Mouse (Mus musculus): ENCODE data around the gene Tssk1. TPM values are rescaled to one million over a fixed set of nuclear protein-coding genes. Genes with fewer than 3 reads are reported as not detected.

The Tssk1 gene
- 0.05 TPM in 1 of 2 replicates, not detected in the other for total RNA-seq (2017)

DNA sequence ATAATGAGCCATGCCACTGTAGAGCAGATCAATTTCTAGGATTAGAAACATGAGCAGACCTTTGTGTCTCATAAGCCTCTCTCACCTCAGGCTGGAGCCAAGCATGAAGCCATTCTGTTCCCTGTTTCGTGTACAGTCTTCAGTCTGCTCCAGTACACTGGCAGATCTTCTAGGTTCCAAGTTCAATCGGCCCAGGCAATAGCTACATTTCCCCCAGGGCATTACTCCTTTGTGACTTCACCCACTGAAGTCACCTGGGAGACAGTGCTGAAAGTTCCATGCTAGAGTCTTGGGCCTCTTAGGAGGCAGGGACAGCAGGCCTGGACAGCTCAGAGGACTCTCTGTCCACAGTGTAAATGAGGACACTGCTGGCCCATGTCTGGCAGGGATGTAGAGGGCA lies at the start of gene Tssk1:
Tssk1 (plus strand) TSS at position 301 of the 400 bp plus-strand sequence.
- ATAC-seq (replicated peaks in 1 of 2; ENCODE audit: insufficient read depth in 1 of 2, low FRiP score in 2 of 2, low TSS enrichment in 1 of 2, low read depth in 1 of 2, poor library complexity in 2 of 2, severe bottlenecking in 2 of 2): no peak

DNA sequence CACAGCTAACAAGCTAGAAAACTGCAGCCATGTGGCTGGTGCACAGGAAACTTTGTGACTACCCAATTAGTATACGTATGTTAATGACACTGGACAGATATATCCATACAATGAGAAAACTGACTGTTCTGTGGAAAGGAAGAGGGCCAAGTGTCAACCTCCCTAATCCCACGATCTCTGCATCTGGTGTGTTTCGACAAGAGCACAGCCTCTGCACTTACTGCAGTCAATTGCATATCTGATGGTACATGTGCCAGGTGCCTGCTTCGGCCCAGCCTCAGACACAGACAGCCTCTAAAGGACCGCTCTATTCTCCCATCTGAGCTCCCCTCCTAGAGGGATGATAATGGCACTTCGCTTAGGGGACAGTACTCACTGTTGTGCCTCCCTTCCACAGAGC lies 45.6 kb upstream of the Tssk1 start:
- no peak for ATAC-seq (replicated peaks in 1 of 2; ENCODE audit: insufficient read depth in 1 of 2, low FRiP score in 2 of 2, low TSS enrichment in 1 of 2, low read depth in 1 of 2, poor library complexity in 2 of 2, severe bottlenecking in 2 of 2)

DNA sequence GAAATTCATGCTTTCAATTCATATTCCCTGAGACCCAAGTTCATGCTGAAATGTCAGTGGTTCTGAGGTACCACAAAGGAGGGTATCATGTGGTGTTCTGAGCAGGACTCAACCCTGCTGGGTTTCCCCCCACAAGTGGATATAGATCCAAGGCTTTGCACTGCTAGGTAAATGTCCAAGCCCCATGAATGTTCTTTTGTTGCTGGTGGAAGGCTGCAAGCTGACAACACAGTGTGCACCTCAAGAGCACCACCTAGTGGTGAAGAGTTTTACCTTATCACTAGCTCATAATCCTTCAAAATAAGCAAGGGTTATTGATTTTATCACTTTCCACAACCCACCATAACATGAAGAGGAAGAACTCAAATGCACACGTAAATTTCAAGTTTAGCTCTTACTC lies 45.1 kb upstream of the Tssk1 start:
- ATAC-seq (replicated peaks in 1 of 2; ENCODE audit: insufficient read depth in 1 of 2, low FRiP score in 2 of 2, low TSS enrichment in 1 of 2, low read depth in 1 of 2, poor library complexity in 2 of 2, severe bottlenecking in 2 of 2): peak in 1 of 2 experiments; percentile 68; a peak in 3 of 4 replicates

DNA sequence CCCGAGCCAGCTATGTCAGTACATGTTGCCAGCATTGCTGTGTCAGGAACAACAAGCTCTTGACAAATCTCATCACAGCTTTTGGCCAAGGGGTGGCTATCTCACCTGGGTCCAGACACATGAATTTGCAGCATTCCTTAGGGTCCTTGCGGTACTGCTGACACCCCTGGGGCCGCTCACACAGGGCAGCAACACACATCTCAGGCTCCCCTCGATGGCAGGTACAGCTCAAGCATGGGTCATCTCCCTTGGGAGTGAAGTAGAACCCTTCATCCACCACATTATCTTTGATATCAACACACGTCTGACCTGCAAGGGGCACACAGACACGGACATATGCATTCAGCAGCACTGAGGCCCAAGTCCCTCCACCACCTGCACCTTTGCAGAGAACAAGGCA lies 44.5 kb upstream of the Tssk1 start:
- no peak for ATAC-seq (replicated peaks in 1 of 2; ENCODE audit: insufficient read depth in 1 of 2, low FRiP score in 2 of 2, low TSS enrichment in 1 of 2, low read depth in 1 of 2, poor library complexity in 2 of 2, severe bottlenecking in 2 of 2)

DNA sequence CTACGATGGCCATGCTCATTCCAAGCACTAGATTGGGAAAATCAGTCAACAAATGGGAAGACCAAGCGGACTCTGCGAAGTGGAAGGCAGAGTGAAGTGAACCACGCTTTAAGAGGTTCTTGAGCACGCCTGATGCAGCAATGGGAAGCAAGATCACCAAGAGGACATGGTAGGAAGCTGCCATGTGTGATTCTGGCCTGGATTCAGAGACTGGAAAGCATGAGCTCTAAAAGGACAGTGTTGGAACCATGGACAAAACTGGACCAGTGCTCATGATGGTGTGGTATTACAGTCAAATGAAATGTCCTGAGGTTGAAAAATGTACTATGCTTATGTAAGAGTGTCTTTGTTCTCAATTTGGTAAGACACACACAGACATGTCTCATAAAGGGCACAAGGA lies 42.7 kb upstream of the Tssk1 start:
- ATAC-seq (replicated peaks in 1 of 2; ENCODE audit: insufficient read depth in 1 of 2, low FRiP score in 2 of 2, low TSS enrichment in 1 of 2, low read depth in 1 of 2, poor library complexity in 2 of 2, severe bottlenecking in 2 of 2): no peak

DNA sequence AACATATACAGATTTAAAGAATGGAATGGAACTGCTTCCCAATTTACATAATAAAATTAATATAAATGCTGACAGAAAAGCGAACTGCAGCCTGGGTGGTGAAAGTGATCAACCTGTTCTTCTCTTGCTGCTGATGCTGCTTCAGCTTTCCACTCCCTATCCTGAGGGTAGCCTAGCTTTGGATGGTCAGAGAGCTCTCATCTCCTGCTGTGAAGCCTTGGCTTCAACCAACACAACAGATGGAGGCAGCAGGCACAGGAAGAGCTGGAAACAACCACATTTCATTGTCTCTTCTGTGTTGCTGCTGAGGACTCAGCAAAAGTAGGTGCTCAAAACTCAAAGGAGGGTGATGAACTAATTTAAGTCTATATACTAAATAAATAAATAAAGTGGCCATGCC lies 42.2 kb upstream of the Tssk1 start:
- no peak for ATAC-seq (replicated peaks in 1 of 2; ENCODE audit: insufficient read depth in 1 of 2, low FRiP score in 2 of 2, low TSS enrichment in 1 of 2, low read depth in 1 of 2, poor library complexity in 2 of 2, severe bottlenecking in 2 of 2)

DNA sequence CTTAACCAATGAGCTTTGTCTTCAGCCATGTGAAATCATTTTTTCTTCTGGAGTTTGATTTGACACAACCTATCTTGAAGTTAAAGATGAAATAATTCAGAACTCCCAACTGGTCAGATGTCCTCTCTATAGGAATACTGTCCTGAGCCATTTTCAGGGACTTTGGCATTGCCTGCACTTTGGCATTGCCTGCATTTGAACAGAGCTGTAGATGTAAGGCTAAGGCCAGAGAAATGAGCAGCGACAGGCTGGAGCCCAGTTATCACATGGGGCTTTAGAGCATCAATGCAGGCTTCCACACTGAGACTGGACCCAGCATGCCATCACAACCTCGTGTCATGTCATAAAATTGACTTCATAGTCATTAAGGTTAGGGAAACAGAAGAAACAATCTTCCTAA lies 40.8 kb upstream of the Tssk1 start:
- no peak for ATAC-seq (replicated peaks in 1 of 2; ENCODE audit: insufficient read depth in 1 of 2, low FRiP score in 2 of 2, low TSS enrichment in 1 of 2, low read depth in 1 of 2, poor library complexity in 2 of 2, severe bottlenecking in 2 of 2)

DNA sequence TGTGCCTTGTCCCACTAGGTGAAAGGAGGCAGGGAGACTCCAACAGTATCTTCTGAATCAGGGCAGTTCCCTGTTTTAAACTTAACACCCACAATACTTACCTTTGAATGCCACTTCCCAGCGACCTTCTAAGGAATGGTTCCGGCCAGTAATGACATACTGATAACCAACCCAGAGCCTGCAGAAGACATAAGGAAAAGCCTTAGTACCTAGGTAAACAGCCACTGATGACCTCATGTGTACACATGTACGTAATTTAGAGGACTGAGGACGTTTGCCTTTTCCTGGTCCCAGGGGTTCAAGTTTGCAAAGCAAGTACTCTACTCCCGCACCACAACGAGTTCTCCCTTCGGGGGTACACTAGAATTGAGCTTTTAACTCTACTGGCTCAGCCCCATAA lies 36.9 kb upstream of the Tssk1 start:
- no peak for ATAC-seq (replicated peaks in 1 of 2; ENCODE audit: insufficient read depth in 1 of 2, low FRiP score in 2 of 2, low TSS enrichment in 1 of 2, low read depth in 1 of 2, poor library complexity in 2 of 2, severe bottlenecking in 2 of 2)

DNA sequence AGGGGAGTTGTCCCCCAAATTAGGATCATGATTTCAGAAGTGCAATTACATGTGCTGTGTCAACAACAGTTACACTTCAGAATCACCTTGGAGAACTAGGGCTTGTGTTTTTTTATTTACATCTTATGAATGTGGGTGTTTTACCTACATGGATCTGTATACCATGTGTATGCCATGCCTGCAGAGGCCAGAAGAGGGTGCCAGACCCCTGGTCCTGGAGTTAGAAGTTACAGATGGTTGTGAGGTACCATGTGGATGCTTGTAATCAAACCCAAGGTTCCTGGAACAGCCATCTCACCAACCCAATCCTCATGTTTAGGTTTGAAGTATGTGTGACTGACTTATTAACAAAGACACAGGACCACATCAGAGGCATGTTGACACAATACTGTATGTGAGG lies 35.4 kb upstream of the Tssk1 start:
- ATAC-seq (replicated peaks in 1 of 2; ENCODE audit: insufficient read depth in 1 of 2, low FRiP score in 2 of 2, low TSS enrichment in 1 of 2, low read depth in 1 of 2, poor library complexity in 2 of 2, severe bottlenecking in 2 of 2): no peak; a peak in 1 of 4 replicates

DNA sequence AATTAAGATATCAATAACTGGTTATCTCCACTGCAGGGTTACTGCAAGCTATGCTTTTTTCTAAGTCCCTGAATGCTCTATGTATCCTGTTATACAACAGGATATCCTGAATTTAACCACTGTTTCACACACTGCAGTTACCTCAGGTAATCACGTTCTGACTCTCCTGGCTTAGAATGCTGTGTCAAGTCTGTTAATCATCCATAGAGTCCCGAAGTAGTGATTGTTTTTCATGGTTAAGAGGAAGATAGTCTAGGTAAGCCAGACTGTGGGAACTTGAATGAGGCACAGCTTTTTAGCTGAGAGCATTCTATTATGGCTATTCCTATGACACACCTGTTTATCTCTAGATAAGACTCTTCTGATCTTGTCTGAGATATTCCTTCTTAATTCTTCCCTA lies 28.7 kb upstream of the Tssk1 start:
- ATAC-seq (replicated peaks in 1 of 2; ENCODE audit: insufficient read depth in 1 of 2, low FRiP score in 2 of 2, low TSS enrichment in 1 of 2, low read depth in 1 of 2, poor library complexity in 2 of 2, severe bottlenecking in 2 of 2): no peak

DNA sequence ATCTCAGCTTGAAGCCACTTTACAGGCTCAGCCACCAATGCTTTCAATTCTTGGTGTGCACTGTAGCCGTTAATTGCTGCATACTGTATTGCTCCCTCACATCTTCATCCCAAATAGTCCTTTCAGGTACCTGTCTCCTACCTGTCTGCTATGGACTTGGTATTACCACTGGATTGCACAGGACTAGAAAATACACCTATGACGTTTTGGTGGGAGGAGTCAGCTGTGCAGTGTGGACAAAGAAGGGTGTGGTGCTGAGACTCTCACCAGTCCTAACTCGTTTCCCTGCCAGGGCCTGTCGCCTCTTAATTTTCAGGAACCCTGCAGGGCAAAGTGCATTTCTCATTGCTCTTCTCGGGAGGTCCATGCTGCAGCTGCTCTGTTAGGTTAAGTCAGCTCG lies 28.3 kb upstream of the Tssk1 start:
- ATAC-seq (replicated peaks in 1 of 2; ENCODE audit: insufficient read depth in 1 of 2, low FRiP score in 2 of 2, low TSS enrichment in 1 of 2, low read depth in 1 of 2, poor library complexity in 2 of 2, severe bottlenecking in 2 of 2): no peak

DNA sequence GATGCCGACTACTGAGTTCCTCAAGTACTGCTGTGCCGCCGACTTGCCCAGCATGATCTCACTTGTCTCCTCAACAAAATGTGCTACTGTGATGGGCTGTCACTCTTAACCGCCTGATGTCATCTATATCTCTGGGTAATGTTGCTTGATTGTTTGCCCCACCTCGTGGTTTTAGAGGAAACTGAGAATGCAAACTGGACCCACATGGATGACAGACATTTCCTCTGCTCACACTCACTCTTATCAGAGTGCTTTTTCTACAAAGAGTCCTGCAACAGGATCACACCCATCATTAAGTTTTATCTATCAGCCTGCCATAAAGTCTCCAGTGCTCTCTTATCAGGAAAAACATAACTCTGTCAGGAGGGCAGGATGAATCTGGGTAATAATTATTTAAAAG lies 22.8 kb upstream of the Tssk1 start:
- no peak for ATAC-seq (replicated peaks in 1 of 2; ENCODE audit: insufficient read depth in 1 of 2, low FRiP score in 2 of 2, low TSS enrichment in 1 of 2, low read depth in 1 of 2, poor library complexity in 2 of 2, severe bottlenecking in 2 of 2)

DNA sequence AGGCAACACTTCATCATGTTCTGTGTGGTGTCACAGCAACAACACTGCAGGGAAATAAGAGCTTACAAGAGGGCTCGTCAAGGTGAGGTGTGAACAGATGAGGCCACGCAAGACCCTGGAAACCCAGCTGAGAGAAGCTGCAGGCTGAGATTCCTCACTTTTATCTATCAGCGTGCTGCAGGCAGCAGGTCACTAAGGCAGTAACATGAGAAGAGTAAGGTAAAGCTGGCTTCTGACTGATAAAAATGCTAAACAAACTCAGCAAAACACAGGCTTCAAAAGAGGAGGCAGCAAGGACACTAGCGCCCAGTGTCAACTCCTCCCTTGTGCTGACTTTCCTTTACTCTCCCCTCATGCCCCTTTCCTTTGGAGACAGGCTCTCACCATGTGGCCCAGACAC lies 21.0 kb upstream of the Tssk1 start:
- ATAC-seq (replicated peaks in 1 of 2; ENCODE audit: insufficient read depth in 1 of 2, low FRiP score in 2 of 2, low TSS enrichment in 1 of 2, low read depth in 1 of 2, poor library complexity in 2 of 2, severe bottlenecking in 2 of 2): no peak

DNA sequence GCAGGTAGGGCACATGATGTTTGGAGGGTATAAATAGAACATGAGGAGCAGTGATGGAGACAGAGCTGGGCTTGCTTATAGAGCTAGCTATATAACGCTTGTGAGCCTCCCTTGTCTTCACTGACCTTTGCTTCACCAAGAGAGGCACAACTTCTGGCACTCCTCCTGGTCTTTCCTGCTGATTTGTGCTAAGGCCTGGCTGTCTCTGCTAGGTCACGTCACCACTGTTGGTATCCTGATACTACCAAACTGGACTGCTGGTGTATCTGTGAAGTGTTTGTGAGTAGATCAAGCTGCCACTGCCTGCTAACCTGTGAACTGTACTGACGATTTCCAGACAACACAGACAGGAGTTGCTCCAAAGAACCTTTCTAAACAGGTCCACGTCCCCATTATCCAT lies 18.8 kb upstream of the Tssk1 start:
- ATAC-seq (replicated peaks in 1 of 2; ENCODE audit: insufficient read depth in 1 of 2, low FRiP score in 2 of 2, low TSS enrichment in 1 of 2, low read depth in 1 of 2, poor library complexity in 2 of 2, severe bottlenecking in 2 of 2): no peak

DNA sequence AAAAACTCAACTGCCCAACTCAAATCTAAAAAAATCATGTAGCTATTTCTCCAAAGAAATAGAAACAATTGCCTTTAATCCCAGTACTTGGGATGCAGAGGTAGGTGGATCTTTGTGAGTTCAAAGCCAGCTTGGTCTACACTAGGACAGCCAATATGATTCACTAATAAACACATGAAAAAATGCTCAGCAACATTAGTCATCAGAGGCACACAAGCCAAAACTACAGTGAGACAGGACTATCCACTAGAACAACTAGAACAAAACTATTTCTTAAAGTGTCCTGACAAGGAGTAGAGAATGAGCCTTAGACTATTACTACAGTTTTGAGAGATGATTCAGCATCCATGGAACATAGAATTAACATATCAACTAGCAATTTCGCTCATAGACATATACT lies 17.9 kb upstream of the Tssk1 start:
- no peak for ATAC-seq (replicated peaks in 1 of 2; ENCODE audit: insufficient read depth in 1 of 2, low FRiP score in 2 of 2, low TSS enrichment in 1 of 2, low read depth in 1 of 2, poor library complexity in 2 of 2, severe bottlenecking in 2 of 2)

DNA sequence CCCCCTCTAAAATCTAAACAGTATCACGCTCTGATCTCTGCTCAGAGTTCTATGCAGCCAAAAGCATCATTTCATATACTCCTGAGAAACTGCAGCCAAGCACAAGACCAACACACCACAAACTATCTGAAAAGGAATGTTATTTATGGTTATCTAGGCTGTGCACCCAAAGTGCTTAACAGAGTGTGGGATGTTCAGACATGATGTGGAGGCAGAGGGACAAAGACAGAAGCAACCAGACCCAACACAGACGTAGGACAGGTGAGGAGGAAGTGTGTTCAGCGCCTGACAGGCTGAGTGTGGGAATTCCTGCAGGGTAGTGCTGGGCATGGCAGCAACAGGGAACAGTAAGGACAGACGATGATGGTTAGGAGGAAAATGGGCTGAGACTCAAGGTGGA lies 14.5 kb upstream of the Tssk1 start:
- no peak for ATAC-seq (replicated peaks in 1 of 2; ENCODE audit: insufficient read depth in 1 of 2, low FRiP score in 2 of 2, low TSS enrichment in 1 of 2, low read depth in 1 of 2, poor library complexity in 2 of 2, severe bottlenecking in 2 of 2)

DNA sequence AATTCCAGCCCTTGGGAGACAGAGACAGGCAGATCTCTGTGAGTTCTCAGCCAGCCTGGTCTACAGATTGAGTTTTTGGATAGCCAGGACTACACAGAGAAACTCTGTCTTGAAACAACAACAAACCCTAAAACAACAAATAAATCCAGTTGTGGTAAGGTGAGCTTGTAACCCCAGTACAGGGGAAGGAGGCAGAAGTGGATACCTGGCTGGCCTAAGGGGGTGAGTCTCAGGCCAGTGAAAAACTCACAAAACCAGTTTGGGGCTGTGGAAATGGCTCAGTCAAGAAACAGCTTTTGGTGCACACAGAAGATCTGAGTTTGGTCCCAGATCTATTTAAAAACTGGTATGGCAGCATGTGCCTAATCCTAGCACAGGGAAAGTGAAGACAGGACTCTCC lies 11.8 kb upstream of the Tssk1 start:
- ATAC-seq (replicated peaks in 1 of 2; ENCODE audit: insufficient read depth in 1 of 2, low FRiP score in 2 of 2, low TSS enrichment in 1 of 2, low read depth in 1 of 2, poor library complexity in 2 of 2, severe bottlenecking in 2 of 2): no peak

DNA sequence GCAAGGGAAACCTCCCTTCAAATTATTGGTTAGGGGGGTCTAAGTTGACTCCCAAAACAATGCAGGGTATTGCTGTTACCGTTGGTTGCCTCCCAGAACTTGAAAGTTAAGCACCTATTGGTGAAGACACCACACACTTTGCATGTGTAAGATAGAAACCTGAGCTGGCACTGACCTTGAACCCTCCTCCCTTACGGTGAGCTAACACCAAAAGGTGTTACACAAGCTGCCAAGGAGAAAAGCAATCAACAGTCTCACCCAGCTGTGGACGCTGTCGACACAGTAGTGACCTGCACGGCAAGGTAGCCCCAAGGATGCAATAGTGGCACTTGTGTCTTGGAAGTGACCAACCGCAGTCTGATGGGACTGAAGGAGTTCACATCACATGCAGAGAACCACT lies 9.9 kb upstream of the Tssk1 start:
- ATAC-seq (replicated peaks in 1 of 2; ENCODE audit: insufficient read depth in 1 of 2, low FRiP score in 2 of 2, low TSS enrichment in 1 of 2, low read depth in 1 of 2, poor library complexity in 2 of 2, severe bottlenecking in 2 of 2): no peak

DNA sequence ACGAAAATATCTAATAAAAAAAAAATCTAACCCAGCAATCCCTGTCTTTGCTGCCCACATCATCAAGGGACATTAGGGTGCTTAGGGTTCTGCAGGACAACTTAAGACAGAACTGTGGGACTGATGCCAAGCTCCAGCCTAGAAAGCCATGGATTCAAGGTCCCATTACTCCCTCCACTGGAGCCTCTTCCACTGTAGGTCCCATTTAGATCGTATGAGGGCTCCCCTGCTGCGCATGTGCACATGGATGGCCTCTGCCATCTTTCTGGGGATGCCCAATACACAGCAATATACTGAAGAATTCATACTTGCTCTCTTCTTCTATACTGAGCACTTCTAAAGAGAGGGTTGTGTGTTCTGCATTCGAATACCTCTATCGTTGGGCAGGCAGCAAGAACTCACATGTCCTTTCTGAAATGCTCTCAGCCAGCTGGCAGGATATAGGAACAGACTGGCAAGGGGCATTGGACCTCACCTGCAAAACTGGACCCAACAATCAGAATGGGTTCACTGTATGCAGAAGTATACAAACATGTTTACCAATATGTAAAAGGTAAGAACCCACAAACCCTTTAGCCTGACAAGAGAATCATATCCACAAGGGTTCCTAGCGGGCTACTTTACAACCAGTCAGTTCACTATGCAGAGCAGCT lies 4.2 kb upstream of the Tssk1 start:
- ATAC-seq (replicated peaks in 1 of 2; ENCODE audit: insufficient read depth in 1 of 2, low FRiP score in 2 of 2, low TSS enrichment in 1 of 2, low read depth in 1 of 2, poor library complexity in 2 of 2, severe bottlenecking in 2 of 2): no peak

DNA sequence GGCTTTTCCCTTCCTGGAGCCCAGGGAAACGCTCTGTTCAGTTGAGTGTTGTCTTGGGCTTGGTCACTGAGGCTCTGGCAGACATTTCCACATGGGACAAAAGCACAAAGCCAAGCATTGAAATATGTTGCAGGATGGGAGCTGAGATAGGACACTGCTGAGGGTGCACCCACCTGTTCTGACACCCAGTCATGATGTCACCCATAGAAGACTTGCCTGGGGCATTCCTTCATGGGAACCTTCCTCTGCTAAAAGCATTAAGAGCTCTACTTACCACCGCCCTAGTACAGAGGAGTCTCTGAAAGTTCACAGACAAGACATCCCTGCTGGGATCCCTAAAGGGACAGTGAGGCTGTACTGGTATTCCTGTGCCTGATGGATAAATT lies 3.7 kb upstream of the Tssk1 start:
- no peak for ATAC-seq (replicated peaks in 1 of 2; ENCODE audit: insufficient read depth in 1 of 2, low FRiP score in 2 of 2, low TSS enrichment in 1 of 2, low read depth in 1 of 2, poor library complexity in 2 of 2, severe bottlenecking in 2 of 2)
